Mouse (Mus musculus) heart, postnatal 0 days (tissue): ENCODE results near the gene Rad23a.
A peak's percentile ranks its signal among the peaks of the same experiment; 100 is the strongest.

ENCODE experiments used
- CTCF ChIP-seq: IDR thresholded peaks from 2 replicates; pipeline ENCODE4 v1.5.1; 2016; ENCODE audit warnings: antibody characterized with exemption, control low read depth, low read depth
- EP300 ChIP-seq: IDR thresholded peaks from 2 replicates; pipeline ENCODE4 v1.6.1; 2016; ENCODE audit warnings: antibody characterized with exemption, low read depth

GRCm38 (mm10) chr8:84839875-84840247 lies 604 bp downstream of the Rad23a start:
- no peak for TF ChIP-seq CTCF
- 0 out of 2 replicates have a peak, but pooled peaks have one; percentile 11 for TF ChIP-seq EP300
